Mouse (Mus musculus) liver, postnatal 0 days (tissue): ENCODE data around the gene Mrpl28.

Source experiments
- CTCF ChIP-seq: sonication (generic); IDR thresholded peaks from 2 replicates; pipeline ENCODE4 v1.5.1; 2016; ENCODE audit warnings: antibody characterized with exemption, low read depth
- EP300 ChIP-seq: IDR thresholded peaks from 2 replicates; pipeline ENCODE4 v1.6.1; 2016; ENCODE audit warnings: antibody characterized with exemption, low read depth, mild to moderate bottlenecking

GRCm38 (mm10) chr17:26151886-26152630 is 28.8 kb downstream of the Mrpl28 start:
- TF ChIP-seq CTCF (no peak), EP300 (no peak)
